Mouse (Mus musculus) hindbrain, embryonic 11.5 days (tissue): ENCODE results near the gene Prss53. TPM values are rescaled to one million over a fixed set of nuclear protein-coding genes. Genes with fewer than 3 reads are reported as not detected.
A peak's percentile ranks its signal among the peaks of the same experiment; 100 is the strongest.
"Not testable (repeated sequence)": the region's sequence is repeated elsewhere in the genome, so short reads cannot be mapped to it uniquely, and the experiment has no call there.

Source experiments
- ATAC-seq: fragments of 200-750 bp; cut with Nextera tagmentation; 2 replicates; pipeline ENCODE4 v1.8.0; 2017; ENCODE audit warnings: mild to moderate bottlenecking, moderate TSS enrichment, moderate library complexity; ENCODE audit not compliant: low FRiP score
- DNase-seq: peaks from one replicate; pipeline ENCODE4 v3.0.0-alpha.2; 2015; ENCODE audit warnings: low spot score
- H3K27ac ChIP-seq: fragments of 300-500 bp; sonication (generic); 2 replicates; pipeline ENCODE4 v1.5.1; 2014; ENCODE audit warnings: mild to moderate bottlenecking, low read depth, low read length
- H3K27me3 ChIP-seq: fragments of 300-500 bp; sonication (generic); 2 replicates; pipeline ENCODE4 v1.6.1; 2014; ENCODE audit warnings: mild to moderate bottlenecking, low read length, moderate library complexity, mixed read lengths; ENCODE audit not compliant: control insufficient read depth, insufficient read depth
- H3K36me3 ChIP-seq: fragments of 300-500 bp; sonication (generic); 2 replicates; pipeline ENCODE4 v1.6.1; 2014; ENCODE audit warnings: mild to moderate bottlenecking, low read length, moderate library complexity, mixed read lengths; ENCODE audit not compliant: control insufficient read depth, insufficient read depth
- H3K4me1 ChIP-seq: fragments of 300-500 bp; sonication (generic); replicated peaks from 2 replicates; pipeline ENCODE4 v1.6.1; 2014; ENCODE audit warnings: low read length, mixed read lengths; ENCODE audit not compliant: control insufficient read depth, insufficient read depth
- H3K4me2 ChIP-seq: fragments of 300-500 bp; sonication (generic); replicated peaks from 2 replicates; pipeline ENCODE4 v1.6.1; 2014; ENCODE audit warnings: mild to moderate bottlenecking, low read depth, low read length
- H3K4me3 ChIP-seq: fragments of 300-500 bp; sonication (generic); 2 replicates; pipeline ENCODE4 v1.5.1; 2014; ENCODE audit warnings: low read depth, low read length
- H3K9ac ChIP-seq: fragments of 300-500 bp; sonication (generic); 2 replicates; pipeline ENCODE4 v1.6.1; 2014; ENCODE audit warnings: low read depth, low read length
- H3K9me3 ChIP-seq: fragments of 300-500 bp; sonication (generic); 2 replicates; pipeline ENCODE4 v1.6.1; 2016; ENCODE audit warnings: low read length; ENCODE audit not compliant: control insufficient read depth
- WGBS: fragments of 180-500 bp; shearing (Covaris S2); extraction: QIAGEN DNeasy Blood & Tissue Kit; methylation state at CpG from one replicate; pipeline ENCODE4 v1.1.7; 2014; 5-methylcytosine and 5-hydroxymethylcytosine counted together
- polyA plus RNA-seq: library from polyadenylated mRNA; unstranded; fragments of >200 nt; fragmentation: Nextera tagmentation; extraction: Ambion mirVana; gene quantifications from 2 replicates; pipeline ENCODE4 v1.2.1, GENCODE M21; 2014

Prss53 gene
- polyA plus RNA-seq, 1 experiment from 2014 or later: 0.59 TPM

- no peaks in the 10 kb centered on the region for H3K9me3 ChIP-seq
These were observed 40.5 kb downstream of the Prss53 start for GRCm38 (mm10) chr7:127849973-127850875.

GRCm38 (mm10) chr7:127842001-127842718 is 48.6 kb downstream of the Prss53 start:
- Histone ChIP-seq H3K9ac (peak overlapping the region; percentile 57), H3K4me1 (no peaks in the 10 kb centered on the region; the same call in 1 of the 2 replicates), H3K27me3 (no peaks in the 10 kb centered on the region), H3K9me3 (no peaks in the 10 kb centered on the region), H3K4me2 (peak overlapping the region; percentile 99), H3K27ac (0 out of 2 replicates have a peak overlapping the region, but pooled peaks have one; percentile 7), H3K4me3 (peak overlapping the region; percentile 64), H3K36me3 (no peaks in the 10 kb centered on the region; the same call in 1 of the 2 replicates)
- ATAC-seq: peak; percentile 69
- WGBS: under 1% methylated on average over 40 of the region's 40 CpGs
- DNase-seq: peak; percentile 80

More at GRCm38 (mm10) chr7:127849973-127850875, 40.5 kb downstream of the Prss53 start:
- Histone ChIP-seq H3K4me3 (no peak overlapping the region), H3K4me2 (no peak overlapping the region), H3K9ac (no peak overlapping the region), H3K27me3 (no peaks in the 10 kb centered on the region), H3K27ac (no peak overlapping the region), H3K4me1 (no peaks in the 10 kb centered on the region), H3K36me3 (no peaks in the 10 kb centered on the region)
- ATAC-seq (no peak), DNase-seq (no peak)
- WGBS: 82% methylated on average over 6 of the region's 6 CpGs

- peak; percentile 93 for DNase-seq
- Histone ChIP-seq H3K4me3 (peak overlapping the region; percentile 64), H3K36me3 (no peaks in the 10 kb centered on the region; the same call in 1 of the 2 replicates), H3K27me3 (no peaks in the 10 kb centered on the region), H3K9me3 (no peaks in the 10 kb centered on the region), H3K4me2 (peak overlapping the region; percentile 99), H3K9ac (peak overlapping the region; percentile 57), H3K27ac (peak overlapping the region; percentile 77), H3K4me1 (no peaks in the 10 kb centered on the region; the same call in 1 of the 2 replicates)
- peak; percentile 92 for ATAC-seq
- WGBS: under 1% methylated on average over 46 of the region's 46 CpGs
These were observed 49.3 kb downstream of the Prss53 start for GRCm38 (mm10) chr7:127841340-127842000.

- Histone ChIP-seq H3K9ac (peak overlapping the region; percentile 57), H3K27ac (peak overlapping the region; percentile 77), H3K4me1 (no peaks in the 10 kb centered on the region; the same call in 1 of the 2 replicates), H3K9me3 (no peaks in the 10 kb centered on the region), H3K4me3 (peak overlapping the region; percentile 64), H3K4me2 (peak overlapping the region; percentile 99), H3K36me3 (no peaks in the 10 kb centered on the region; the same call in 1 of the 2 replicates), H3K27me3 (no peaks in the 10 kb centered on the region)
- DNase-seq (peak; percentile 9), ATAC-seq (peak; percentile 23; the same call in 1 of the 2 replicates)
- WGBS: 4% methylated on average over 15 of the region's 15 CpGs
These were observed 49.9 kb downstream of the Prss53 start for GRCm38 (mm10) chr7:127840886-127841285.

- ATAC-seq, H3K4me3 ChIP-seq: not testable (repeated sequence)
- 87% methylated on average over 2 of the region's 2 CpGs for WGBS
These were observed 50.7 kb downstream of the Prss53 start for GRCm38 (mm10) chr7:127840031-127840430.

GRCm38 (mm10) chr7:127837878-127838277 is 52.9 kb downstream of the Prss53 start:
- H3K4me3 ChIP-seq, H3K9me3 ChIP-seq, ATAC-seq, H3K27me3 ChIP-seq, DNase-seq, H3K27ac ChIP-seq, H3K36me3 ChIP-seq, H3K4me1 ChIP-seq, H3K4me2 ChIP-seq, H3K9ac ChIP-seq: not testable (repeated sequence)
- 82% methylated on average over 4 of the region's 4 CpGs for WGBS

More at GRCm38 (mm10) chr7:127840031-127840430, 50.7 kb downstream of the Prss53 start:
- H3K9ac ChIP-seq, H3K27me3 ChIP-seq, H3K4me2 ChIP-seq, H3K36me3 ChIP-seq, H3K4me1 ChIP-seq, H3K27ac ChIP-seq, H3K9me3 ChIP-seq, DNase-seq: not testable (repeated sequence)

GRCm38 (mm10) chr7:127837473-127837872 is 53.3 kb downstream of the Prss53 start:
- Histone ChIP-seq H3K4me3 (no peak overlapping the region), H3K27me3 (no peaks in the 10 kb centered on the region), H3K9ac (no peak overlapping the region), H3K4me2 (no peak overlapping the region), H3K27ac (no peak overlapping the region), H3K9me3 (no peaks in the 10 kb centered on the region), H3K36me3 (no peaks in the 10 kb centered on the region), H3K4me1 (no peaks in the 10 kb centered on the region; the same call in 1 of the 2 replicates)
- DNase-seq (no peak), ATAC-seq (no peak)
- 91% methylated on average over 5 of the region's 5 CpGs for WGBS
